Mouse (Mus musculus): Measurements from ENCODE around the gene Tln2. TPM values are rescaled to one million over a fixed set of nuclear protein-coding genes. Genes with fewer than 3 reads are reported as not detected.

The Tln2 gene
- polyA plus RNA-seq, 1 experiment from 2014 or later, result 19.0 TPM

DNA sequence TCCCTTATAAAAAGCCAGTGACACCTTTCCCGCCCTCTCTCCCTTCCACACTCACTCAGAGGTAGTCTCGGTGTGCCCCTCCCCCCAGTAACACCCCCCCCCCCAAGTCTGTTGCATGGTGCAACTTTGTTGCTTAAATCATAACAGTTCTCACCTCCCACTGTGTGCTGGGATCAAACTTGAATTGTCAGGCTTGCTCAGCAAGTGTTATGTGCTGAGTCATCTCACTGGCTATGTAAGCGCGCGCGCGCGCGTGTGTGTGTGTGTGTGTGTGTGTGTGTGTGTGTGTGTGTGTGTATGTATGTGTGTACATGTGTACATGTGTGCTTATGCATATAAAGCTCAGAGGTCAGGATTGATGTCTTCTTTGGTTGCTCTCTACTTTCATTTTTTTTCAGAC is 350.1 kb downstream of the Tln2 start:
- H3K4me3 ChIP-seq, result no peak overlapping the region
- no peaks in the 10 kb centered on the region for H3K27me3 ChIP-seq (replicated peaks)
- no peaks in the 10 kb centered on the region for H3K9me3 ChIP-seq
- H3K4me1 ChIP-seq, result 0 out of 2 replicates have a peak, but pooled peaks cover 7% of the 10 kb centered on the region
- 97% methylated on average over 9 of the region's 9 CpGs for WGBS
- ATAC-seq (ENCODE audit: low FRiP score, low read depth), result no peak
- H3K4me2 ChIP-seq (replicated peaks), result no peak overlapping the region
- H3K27ac ChIP-seq, result no peak overlapping the region
- H3K9ac ChIP-seq, result no peak overlapping the region
- H3K36me3 ChIP-seq, result no peaks in the 10 kb centered on the region

- Histone ChIP-seq H3K27me3 (replicated peaks) (no peaks in the 10 kb centered on the region), H3K4me2 (replicated peaks) (no peak overlapping the region), H3K4me1 (0 out of 2 replicates have a peak, but pooled peaks cover 7% of the 10 kb centered on the region), H3K4me3 (no peak overlapping the region), H3K9ac (no peak overlapping the region), H3K27ac (no peak overlapping the region), H3K36me3 (no peaks in the 10 kb centered on the region), H3K9me3 (no peaks in the 10 kb centered on the region)
- no peak for ATAC-seq (ENCODE audit: low FRiP score, low read depth)
- 33% methylated on average over 3 of the region's 3 CpGs for WGBS
Measured at GRCm38 (mm10) chr9:67208420-67208819, 351.1 kb downstream of the Tln2 start.

GRCm38 (mm10) chr9:67205175-67205574 is 354.3 kb downstream of the Tln2 start:
- H3K27me3 ChIP-seq (replicated peaks), result no peaks in the 10 kb centered on the region
- no peak overlapping the region for H3K9ac ChIP-seq
- no peak overlapping the region for H3K4me2 ChIP-seq (replicated peaks)
- no peak overlapping the region for H3K4me3 ChIP-seq
- H3K27ac ChIP-seq, result no peak overlapping the region
- H3K4me1 ChIP-seq, result 0 out of 2 replicates have a peak, but pooled peaks cover 7% of the 10 kb centered on the region
- no peaks in the 10 kb centered on the region for H3K9me3 ChIP-seq
- no peaks in the 10 kb centered on the region for H3K36me3 ChIP-seq
- 75% methylated on average over 4 of the region's 4 CpGs for WGBS
- ATAC-seq (ENCODE audit: low FRiP score, low read depth), result no peak

DNA sequence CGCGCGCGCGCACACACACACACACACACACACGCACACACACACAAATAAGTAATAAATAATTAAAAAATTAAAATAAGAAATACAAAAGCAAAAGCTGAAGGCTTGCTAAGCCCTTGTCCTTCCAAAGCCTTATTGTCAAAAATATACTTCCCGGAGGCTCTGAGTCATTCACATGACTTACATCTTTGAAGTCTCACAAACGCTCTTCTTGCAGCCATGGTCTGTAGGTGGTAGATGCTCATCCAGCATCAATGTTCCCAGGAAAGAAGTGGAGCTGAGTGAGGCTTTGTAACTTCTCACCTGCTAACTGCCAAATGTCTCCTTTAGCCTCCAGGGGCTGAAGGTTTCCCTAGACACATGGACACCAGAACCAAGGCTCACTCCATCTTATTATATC is 362.9 kb downstream of the Tln2 start:
- WGBS, result 95% methylated on average over 8 of the region's 8 CpGs

GRCm38 (mm10) chr9:67195306-67195705 is 364.2 kb downstream of the Tln2 start:
- Histone ChIP-seq H3K4me1 (no peaks in the 10 kb centered on the region), H3K4me2 (replicated peaks) (no peak overlapping the region)

More for the DNA sequence above, 362.9 kb downstream of the Tln2 start:
- no peak overlapping the region for H3K4me3 ChIP-seq
- H3K36me3 ChIP-seq, result no peaks in the 10 kb centered on the region
- no peak overlapping the region for H3K4me2 ChIP-seq (replicated peaks)
- H3K9ac ChIP-seq, result no peak overlapping the region
- H3K4me1 ChIP-seq, result no peaks in the 10 kb centered on the region
- no peaks in the 10 kb centered on the region for H3K27me3 ChIP-seq (replicated peaks)
- ATAC-seq (ENCODE audit: low FRiP score, low read depth), result no peak
- H3K27ac ChIP-seq, result no peak overlapping the region
- H3K9me3 ChIP-seq, result no peaks in the 10 kb centered on the region

GRCm38 (mm10) chr9:67191488-67192331 is 367.8 kb downstream of the Tln2 start:
- no peak for ATAC-seq (ENCODE audit: low FRiP score, low read depth)

More at GRCm38 (mm10) chr9:67195306-67195705, 364.2 kb downstream of the Tln2 start:
- no peak overlapping the region for H3K4me3 ChIP-seq
- H3K36me3 ChIP-seq, result no peaks in the 10 kb centered on the region
- WGBS, result 53% methylated on average over 7 of the region's 7 CpGs
- H3K9me3 ChIP-seq, result no peaks in the 10 kb centered on the region
- no peaks in the 10 kb centered on the region for H3K27me3 ChIP-seq (replicated peaks)
- ATAC-seq (ENCODE audit: low FRiP score, low read depth), result no peak
- H3K27ac ChIP-seq, result no peak overlapping the region
- no peak overlapping the region for H3K9ac ChIP-seq

DNA sequence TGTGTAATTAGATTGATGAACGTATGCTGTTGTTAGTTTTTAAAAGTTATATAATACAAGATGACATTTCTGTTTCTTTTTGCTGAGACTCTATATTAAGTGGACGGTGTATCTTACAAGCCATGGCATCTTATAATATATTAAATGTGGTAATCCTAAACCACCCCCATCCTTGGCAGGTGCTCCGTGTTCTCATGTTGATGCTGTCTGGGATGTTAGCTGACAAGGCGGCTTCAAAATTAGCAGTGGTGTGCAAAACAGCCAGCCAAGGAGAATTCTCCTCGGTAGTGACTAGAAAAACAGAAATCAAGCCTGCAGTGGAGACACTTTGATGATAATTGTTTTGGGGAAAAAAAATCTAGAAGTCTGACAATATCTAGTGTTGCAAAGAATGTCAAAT is 371.8 kb downstream of the Tln2 start:
- Histone ChIP-seq H3K27me3 (replicated peaks) (no peaks in the 10 kb centered on the region), H3K36me3 (no peaks in the 10 kb centered on the region), H3K4me2 (replicated peaks) (no peak overlapping the region), H3K9ac (no peak overlapping the region), H3K4me3 (no peak overlapping the region), H3K27ac (no peak overlapping the region), H3K9me3 (no peaks in the 10 kb centered on the region), H3K4me1 (no peaks in the 10 kb centered on the region)
- no peak for ATAC-seq (ENCODE audit: low FRiP score, low read depth)
- WGBS, result 87% methylated on average over 5 of the region's 5 CpGs

More at GRCm38 (mm10) chr9:67191488-67192331, 367.8 kb downstream of the Tln2 start:
- H3K27ac ChIP-seq, result no peak overlapping the region
- H3K4me1 ChIP-seq, result no peaks in the 10 kb centered on the region
- WGBS, result 78% methylated on average over 10 of the region's 10 CpGs
- no peak overlapping the region for H3K4me2 ChIP-seq (replicated peaks)
- H3K4me3 ChIP-seq, result no peak overlapping the region
- H3K9ac ChIP-seq, result no peak overlapping the region
- H3K27me3 ChIP-seq (replicated peaks), result no peaks in the 10 kb centered on the region
- no peaks in the 10 kb centered on the region for H3K9me3 ChIP-seq
- no peaks in the 10 kb centered on the region for H3K36me3 ChIP-seq

- H3K36me3 ChIP-seq, result no peaks in the 10 kb centered on the region
- WGBS, result 79% methylated on average over 4 of the region's 4 CpGs
Measured at GRCm38 (mm10) chr9:67187182-67187581, 372.3 kb downstream of the Tln2 start.

DNA sequence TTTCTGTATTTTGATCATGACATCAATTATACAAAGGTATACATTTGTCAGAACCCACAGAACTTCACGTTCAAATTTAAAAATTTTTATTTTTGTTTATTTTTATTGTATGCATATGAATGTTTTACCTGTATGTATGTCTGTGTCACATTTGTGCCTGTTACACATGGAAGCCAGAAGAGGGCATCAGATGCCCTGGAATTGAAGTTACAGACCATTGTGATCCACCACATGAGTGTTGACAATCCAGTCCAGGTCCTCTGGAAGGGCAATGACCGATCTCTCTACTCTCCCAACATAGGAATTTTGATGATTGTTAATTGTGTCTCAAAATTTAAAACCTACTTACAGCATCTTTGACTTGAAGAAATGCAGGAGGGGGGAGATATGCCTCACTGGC is 374.9 kb downstream of the Tln2 start:
- Histone ChIP-seq H3K9ac (no peak overlapping the region), H3K36me3 (no peaks in the 10 kb centered on the region), H3K4me2 (replicated peaks) (no peak overlapping the region), H3K27ac (no peak overlapping the region), H3K4me1 (no peaks in the 10 kb centered on the region), H3K4me3 (no peak overlapping the region), H3K9me3 (no peaks in the 10 kb centered on the region), H3K27me3 (replicated peaks) (no peaks in the 10 kb centered on the region)
- no peak for ATAC-seq (ENCODE audit: low FRiP score, low read depth)
- WGBS, result 88% methylated on average over 2 of the region's 2 CpGs

More at GRCm38 (mm10) chr9:67187182-67187581, 372.3 kb downstream of the Tln2 start:
- Histone ChIP-seq H3K4me2 (replicated peaks) (no peak overlapping the region), H3K27ac (no peak overlapping the region), H3K9me3 (no peaks in the 10 kb centered on the region), H3K27me3 (replicated peaks) (no peaks in the 10 kb centered on the region), H3K4me1 (no peaks in the 10 kb centered on the region), H3K9ac (no peak overlapping the region), H3K4me3 (no peak overlapping the region)
- no peak for ATAC-seq (ENCODE audit: low FRiP score, low read depth)

DNA sequence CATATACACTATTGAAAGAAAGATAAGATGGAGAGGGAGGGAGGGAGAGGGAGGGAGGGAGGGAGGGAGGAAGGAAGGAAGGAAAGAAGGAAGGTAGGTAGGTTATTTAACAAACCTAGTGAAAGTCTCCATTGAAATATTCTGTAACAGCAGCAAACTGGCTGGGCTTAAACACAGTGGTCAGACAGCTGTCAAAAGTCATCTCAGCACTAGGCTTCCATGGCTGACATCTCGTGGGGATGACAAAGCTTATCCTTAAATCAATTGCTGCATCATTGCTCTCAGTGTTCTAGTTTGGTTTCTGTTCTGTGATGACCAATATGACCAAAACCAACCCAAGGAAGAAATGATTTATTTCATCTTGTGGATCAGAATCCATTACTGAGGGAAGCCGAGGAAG is 376.0 kb downstream of the Tln2 start:
- Histone ChIP-seq H3K4me2 (replicated peaks) (no peak overlapping the region), H3K9me3 (no peaks in the 10 kb centered on the region), H3K9ac (no peak overlapping the region), H3K4me1 (no peaks in the 10 kb centered on the region), H3K27ac (no peak overlapping the region), H3K4me3 (no peak overlapping the region), H3K27me3 (replicated peaks) (no peaks in the 10 kb centered on the region), H3K36me3 (no peaks in the 10 kb centered on the region)
- 84% methylated on average over 2 of the region's 2 CpGs for WGBS
- ATAC-seq (ENCODE audit: low FRiP score, low read depth), result no peak

DNA sequence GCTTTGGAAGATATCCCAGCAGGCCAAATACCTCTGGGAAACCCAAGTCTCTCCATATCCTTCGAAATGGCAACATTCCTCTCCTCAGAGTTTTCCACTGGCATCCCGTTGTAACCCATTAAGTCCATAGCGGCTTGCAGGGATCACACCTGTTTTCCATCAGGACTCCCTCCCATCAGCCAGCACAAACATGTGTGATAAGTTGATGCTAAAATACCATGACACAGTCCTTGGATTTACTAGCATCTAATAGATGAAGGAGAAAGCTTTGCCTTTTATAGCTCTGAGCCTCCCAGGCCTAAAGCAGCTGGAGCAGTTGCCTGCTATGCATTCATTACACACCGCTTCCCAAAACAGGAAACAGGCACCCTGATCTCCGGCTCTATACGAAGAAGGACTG is 377.5 kb downstream of the Tln2 start:
- H3K27me3 ChIP-seq (replicated peaks), result no peaks in the 10 kb centered on the region

DNA sequence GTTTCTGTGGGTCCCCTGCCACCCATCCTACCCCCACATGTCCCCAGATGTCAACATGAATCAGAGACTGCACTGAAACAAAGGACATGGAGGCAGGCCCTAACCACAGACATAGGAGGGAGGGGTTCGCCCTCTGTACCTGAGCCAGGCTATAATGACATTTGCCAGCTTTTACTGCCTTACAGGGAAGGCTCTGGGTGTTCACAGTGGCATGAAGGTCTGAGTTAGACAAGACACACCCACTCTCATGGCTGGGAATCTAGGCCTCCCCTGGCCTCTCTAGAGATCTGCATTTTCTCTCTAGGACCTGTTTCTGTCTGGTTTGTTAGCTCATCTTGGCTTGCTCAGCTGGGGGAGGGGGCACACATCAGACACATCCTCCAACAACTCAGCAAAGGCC is 380.8 kb downstream of the Tln2 start:
- no peak for ATAC-seq (ENCODE audit: low FRiP score, low read depth)
- 82% methylated on average over 1 of the region's 1 CpGs for WGBS
- H3K27ac ChIP-seq, result no peak overlapping the region

More for the DNA sequence above, 377.5 kb downstream of the Tln2 start:
- Histone ChIP-seq H3K4me1 (no peaks in the 10 kb centered on the region), H3K9ac (no peak overlapping the region), H3K9me3 (no peaks in the 10 kb centered on the region), H3K27ac (no peak overlapping the region), H3K36me3 (no peaks in the 10 kb centered on the region), H3K4me3 (no peak overlapping the region), H3K4me2 (replicated peaks) (no peak overlapping the region)
- 70% methylated on average over 6 of the region's 6 CpGs for WGBS
- no peak for ATAC-seq (ENCODE audit: low FRiP score, low read depth)

GRCm38 (mm10) chr9:67178203-67178602 is 381.3 kb downstream of the Tln2 start:
- Histone ChIP-seq H3K9ac (no peak overlapping the region), H3K4me3 (no peak overlapping the region), H3K27ac (no peak overlapping the region), H3K36me3 (no peaks in the 10 kb centered on the region), H3K27me3 (replicated peaks) (no peaks in the 10 kb centered on the region), H3K4me2 (replicated peaks) (no peak overlapping the region), H3K9me3 (no peaks in the 10 kb centered on the region), H3K4me1 (peaks cover 7% of the 10 kb centered on the region)
- 72% methylated on average over 5 of the region's 5 CpGs for WGBS
- no peak for ATAC-seq (ENCODE audit: low FRiP score, low read depth)

More for the DNA sequence above, 380.8 kb downstream of the Tln2 start:
- Histone ChIP-seq H3K4me1 (peaks cover 7% of the 10 kb centered on the region), H3K9ac (no peak overlapping the region), H3K36me3 (no peaks in the 10 kb centered on the region), H3K4me3 (no peak overlapping the region), H3K4me2 (replicated peaks) (no peak overlapping the region), H3K27me3 (replicated peaks) (no peaks in the 10 kb centered on the region), H3K9me3 (no peaks in the 10 kb centered on the region)
